In the genomic region with DNA sequence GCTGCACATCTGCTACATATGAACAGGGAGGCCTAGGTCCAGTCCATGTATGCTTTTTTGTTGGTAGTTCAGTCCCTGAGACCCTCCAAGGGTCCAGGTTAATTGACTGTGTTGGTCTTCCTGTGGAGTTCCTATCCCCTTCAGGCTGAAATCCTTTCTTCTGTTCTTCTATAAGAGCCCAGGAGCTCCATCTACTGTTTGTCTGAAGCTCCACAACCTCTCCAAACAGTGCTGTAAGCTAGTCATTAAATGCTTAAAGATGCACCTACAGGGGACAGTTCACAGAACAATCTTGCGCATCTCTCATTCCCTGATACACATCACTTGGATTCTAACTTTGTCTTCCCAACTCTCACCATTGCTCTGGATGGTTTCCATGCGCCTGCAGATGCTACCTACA, we compare ENCODE assay signal across 20 mouse cellular contexts. TPM values are rescaled to one million over a fixed set of nuclear protein-coding genes. Genes with fewer than 3 reads are reported as not detected.
DNase-seq lines count a peak whose midpoint lies in the region; ATAC-seq and TF ChIP-seq lines count a peak whose summit lies in the region.
"Had no signal": no experiment of that assay in that cellular context is flagged by ENCODE, and none has a peak within 500 bp of the region (broad histone marks: within the 10 kb centered on the region; RNA-seq: fewer than 3 reads in every experiment).

No protein-coding gene starts in this region.

- no peak overlapping the region for H3K27ac ChIP-seq in forebrain, postnatal 0 days (ENCODE audit: low read depth, low read length)
- no peak overlapping the region for H3K27ac ChIP-seq in forebrain, embryonic 12.5 days
- H3K27ac ChIP-seq in liver, adult 2 months (replicated peaks; ENCODE audit: insufficient read depth, low read depth, low read length), result no peak overlapping the region

- H3K36me3 ChIP-seq in forebrain, postnatal 0 days (ENCODE audit: insufficient read depth), result no peaks in the 10 kb centered on the region
- H3K36me3 ChIP-seq in forebrain, embryonic 12.5 days (replicated peaks), result no peaks in the 10 kb centered on the region
- no peaks in the 10 kb centered on the region for H3K36me3 ChIP-seq in liver, adult 2 months (ENCODE audit: control insufficient read depth, insufficient read depth, low read length)

- H3K4me3 ChIP-seq in forebrain, postnatal 0 days (ENCODE audit: low read depth, low read length), result no peak overlapping the region
- H3K4me3 ChIP-seq in forebrain, embryonic 12.5 days (replicated peaks), result no peak overlapping the region
- H3K4me3 ChIP-seq in liver, adult 2 months (ENCODE audit: insufficient read depth, low read depth, low read length), result no peak overlapping the region

- H3K79me2 ChIP-seq in liver, adult 2 months (ENCODE audit: control insufficient read depth, insufficient read depth, low read length), result no peaks in the 10 kb centered on the region

- TF ChIP-seq POLR2A in liver, adult 2 months (IDR thresholded peaks at IDR 0.05; ENCODE audit: extremely low read depth, insufficient read depth, low read length), result no peak

- no peak for DNase-seq in forebrain, postnatal 0 days
- DNase-seq in liver, adult 2 months (ENCODE audit: extremely low read depth, low read depth, low spot score), result peak; percentile 8
- no peak for DNase-seq in liver
- no peak for DNase-seq in Patski (ENCODE audit: low read depth, low spot score)
- peak; percentile 15 for DNase-seq in skeletal muscle tissue, adult 2 months (ENCODE audit: low read depth, low spot score)
- no peak for DNase-seq in cerebellum, postnatal 36 days
- no peak for DNase-seq in thymus, postnatal 0 days (ENCODE audit: low spot score)
- DNase-seq: cerebellum, adult 8-10 months; gastrocnemius, postnatal 10 days; heart, postnatal 14 days; lung, adult 2 months; right cerebral cortex, postnatal 25 days; thymus, postnatal 14 days had no signal

- CTCF ChIA-PET in Patski (lab: Charles Lee), result interaction anchor here (0.7 to 3.7 kb wide), 13 partner anchors 10 to 133 kb away, joined by 3 to 26 read pairs (median 4); a partner anchor contains a TSS

- H3K9ac ChIP-seq in forebrain, postnatal 0 days, result no peak overlapping the region
- H3K9ac ChIP-seq in forebrain, embryonic 12.5 days, result no peak overlapping the region
- H3K9ac ChIP-seq in liver, adult 2 months (ENCODE audit: low read depth, low read length), result no peak overlapping the region

- in situ Hi-C loops in Patski (cut with MboI; ENCODE audit: low pct_unique_long_range_greater_than_20kb), result no loop called here

- H3K9me3 ChIP-seq in forebrain, postnatal 0 days (ENCODE audit: low read length), result no peaks in the 10 kb centered on the region
- H3K9me3 ChIP-seq in forebrain, embryonic 12.5 days, result no peaks in the 10 kb centered on the region

- whole genome bisulfite sequencing in forebrain, postnatal 0 days, result 87% methylated on average over 2 of the region's 2 CpGs
- 91% methylated on average over 2 of the region's 2 CpGs for WGBS in forebrain, embryonic 12.5 days
- WGBS in liver, adult 2 months, result 84% methylated on average over 2 of the region's 2 CpGs

- TF ChIP-seq CTCF in forebrain, postnatal 0 days (IDR thresholded peaks at IDR 0.05; ENCODE audit: low read depth), result 0 out of 2 replicates have a peak, but pooled peaks have one; percentile 9
- TF ChIP-seq CTCF in liver, adult 2 months (IDR thresholded peaks at IDR 0.05; ENCODE audit: low read depth, low read length), result no peak
- peak; percentile 75 for TF ChIP-seq CTCF in Patski (IDR thresholded peaks at IDR 0.05)

- no peak for ATAC-seq in forebrain, postnatal 0 days
- no peak for ATAC-seq in forebrain, embryonic 12.5 days (ENCODE audit: low FRiP score)
- peak; percentile 71 for ATAC-seq in Patski
- ATAC-seq: forebrain, embryonic 14.5 days; hindbrain, embryonic 16.5 days had no signal

- no peak overlapping the region for H3K4me2 ChIP-seq in forebrain, postnatal 0 days (ENCODE audit: low read depth)
- no peak overlapping the region for H3K4me2 ChIP-seq in forebrain, embryonic 12.5 days

- POLR2A ChIA-PET in Patski (lab: Charles Lee), result interaction anchor here (0.6 kb wide), 2 partner anchors 29 to 148 kb away, joined by 4 to 6 read pairs; no protein-coding TSS in a partner anchor

- no peaks in the 10 kb centered on the region for H3K27me3 ChIP-seq in forebrain, postnatal 0 days (ENCODE audit: insufficient read depth, low read length)
- H3K27me3 ChIP-seq in forebrain, embryonic 12.5 days, result no peaks in the 10 kb centered on the region
- no peaks in the 10 kb centered on the region for H3K27me3 ChIP-seq in liver, adult 2 months (ENCODE audit: control insufficient read depth, insufficient read depth, low read length)
- H3K27me3 ChIP-seq in Patski, result no peaks in the 10 kb centered on the region

- H3K4me1 ChIP-seq in forebrain, postnatal 0 days (ENCODE audit: insufficient read depth), result no peaks in the 10 kb centered on the region
- H3K4me1 ChIP-seq in forebrain, embryonic 12.5 days, result no peaks in the 10 kb centered on the region
- no peaks in the 10 kb centered on the region for H3K4me1 ChIP-seq in liver, adult 2 months (ENCODE audit: control insufficient read depth, insufficient read depth, low read length)

RNA-seq across cellular contexts. Expression of a gene that starts 7.8 kb away (rescaled TPM):
- not detected in 2 replicates for total RNA-seq in forebrain, postnatal 0 days (2014; rRNA removed)
- polyA plus RNA-seq in forebrain, postnatal 0 days (2015; fragmentation: Nextera tagmentation; extraction: Ambion mirVana), result not detected in 2 replicates
- not detected in 2 replicates for polyA plus RNA-seq in forebrain, embryonic 12.5 days (2016; fragmentation: Nextera tagmentation; extraction: Ambion mirVana)
- not detected in 2 replicates for total RNA-seq in liver, adult 2 months (2014; rRNA removed)
- polyA plus RNA-seq in liver, adult 2 months (2012; rRNA removed), result not detected in 2 replicates
- not detected for polyA plus RNA-seq in Patski (2021)
- 0.39 and 0.57 TPM in 2 replicates for polyA plus RNA-seq in thymus, postnatal 0 days (2015; fragmentation: Nextera tagmentation; extraction: Ambion mirVana)
- total RNA-seq: gastrocnemius, postnatal 10 days; heart, postnatal 14 days; megakaryocyte progenitor cell, adult 5-6 weeks; monocyte, adult 5-6 weeks had no signal
- polyA plus RNA-seq: forebrain, embryonic 14.5 days; hindbrain, embryonic 16.5 days; limb, embryonic 14.5 days; lung, adult 2 months; neural tube, embryonic 14.5 days had no signal

RNA-seq across cellular contexts. Expression of a gene that starts 51.9 kb away (rescaled TPM):
- total RNA-seq in forebrain, postnatal 0 days (2014; rRNA removed), result not detected in 2 replicates
- not detected in 2 replicates for polyA plus RNA-seq in forebrain, postnatal 0 days (2015; fragmentation: Nextera tagmentation; extraction: Ambion mirVana)
- polyA plus RNA-seq in forebrain, embryonic 12.5 days (2016; fragmentation: Nextera tagmentation; extraction: Ambion mirVana), result 0.43 TPM in 1 of 2 replicates, not detected in the other
- total RNA-seq in liver, adult 2 months (2014; rRNA removed), result not detected in 2 replicates
- not detected in 2 replicates for polyA plus RNA-seq in liver, adult 2 months (2012; rRNA removed)
- not detected for polyA plus RNA-seq in Patski (2021)
- polyA plus RNA-seq in thymus, postnatal 0 days (2015; fragmentation: Nextera tagmentation; extraction: Ambion mirVana), result 2.2 and 2.9 TPM in 2 replicates
- total RNA-seq: heart, postnatal 14 days; monocyte, adult 5-6 weeks had no signal
- polyA plus RNA-seq: forebrain, embryonic 14.5 days; hindbrain, embryonic 16.5 days; lung, adult 2 months; neural tube, embryonic 14.5 days had no signal

Comparison
In these comparisons a context has a peak if more than half of its experiments do, and no peak if none do; other contexts are left out.
1. DNase-seq: peak in liver, adult 2 months (single experiment) and skeletal muscle tissue, adult 2 months (single experiment); none in forebrain, postnatal 0 days (single experiment), liver (single experiment), Patski (single experiment), cerebellum, postnatal 36 days (0 of 2) and thymus, postnatal 0 days (single experiment).